Mouse (Mus musculus) hindbrain, embryonic 16.5 days (tissue): ENCODE measurements around the gene Olfr974. TPM values are rescaled to one million over a fixed set of nuclear protein-coding genes. Genes with fewer than 3 reads are reported as not detected.
"Not testable (repeated sequence)": the region's sequence is repeated elsewhere in the genome, so short reads cannot be mapped to it uniquely, and the experiment has no call there.

Experiments used
- ATAC-seq: fragments of 200-750 bp; cut with Nextera tagmentation; 2 replicates; pipeline ENCODE4 v1.8.0; 2017; ENCODE audit warnings: moderate TSS enrichment, moderate library complexity
- H3K27ac ChIP-seq: fragments of 300-500 bp; sonication (generic); 2 replicates; pipeline ENCODE4 v1.5.1; 2014; ENCODE audit warnings: low read depth, mild to moderate bottlenecking, control low read depth, low read length, moderate library complexity
- H3K27me3 ChIP-seq: fragments of 300-500 bp; sonication (generic); replicated peaks from 2 replicates; pipeline ENCODE4 v1.6.1; 2014; ENCODE audit warnings: low read length; ENCODE audit not compliant: control insufficient read depth, insufficient read depth
- H3K36me3 ChIP-seq: fragments of 300-500 bp; sonication (generic); 2 replicates; pipeline ENCODE4 v1.6.1; 2014; ENCODE audit warnings: mild to moderate bottlenecking, low read length, moderate library complexity, mixed read lengths; ENCODE audit not compliant: control insufficient read depth, insufficient read depth
- H3K4me1 ChIP-seq: fragments of 300-500 bp; sonication (generic); 2 replicates; pipeline ENCODE4 v1.6.1; 2014; ENCODE audit warnings: low read depth, low read length; ENCODE audit not compliant: control insufficient read depth, insufficient read depth
- H3K4me2 ChIP-seq: fragments of 300-500 bp; sonication (generic); 2 replicates; pipeline ENCODE4 v1.6.1; 2014; ENCODE audit warnings: mild to moderate bottlenecking, low read length, control low read depth, moderate library complexity
- H3K4me3 ChIP-seq: fragments of 300-500 bp; sonication (generic); 2 replicates; pipeline ENCODE4 v1.5.1; 2014; ENCODE audit warnings: mild to moderate bottlenecking, low read length, control low read depth, moderate library complexity
- H3K9ac ChIP-seq: fragments of 300-500 bp; sonication (generic); 2 replicates; pipeline ENCODE4 v1.6.1; 2014; ENCODE audit warnings: low read depth, mild to moderate bottlenecking, control low read depth, low read length, moderate library complexity
- H3K9me3 ChIP-seq: fragments of 300-500 bp; sonication (generic); 2 replicates; pipeline ENCODE4 v1.6.1; 2014; ENCODE audit warnings: mild to moderate bottlenecking, low read length, moderate library complexity; ENCODE audit not compliant: control insufficient read depth
- WGBS: fragments of 180-500 bp; shearing (Covaris S2); extraction: QIAGEN DNeasy Blood & Tissue Kit; methylation state at CpG from one replicate; pipeline ENCODE4 v1.1.7; 2014; 5-methylcytosine and 5-hydroxymethylcytosine counted together
- polyA plus RNA-seq: library from polyadenylated mRNA; unstranded; fragments of >200 nt; fragmentation: Nextera tagmentation; extraction: Ambion mirVana; gene quantifications from 2 replicates; pipeline ENCODE4 v1.2.1, GENCODE M21; 2015

The Olfr974 gene
- not detected in 2 replicates for polyA plus RNA-seq

DNA sequence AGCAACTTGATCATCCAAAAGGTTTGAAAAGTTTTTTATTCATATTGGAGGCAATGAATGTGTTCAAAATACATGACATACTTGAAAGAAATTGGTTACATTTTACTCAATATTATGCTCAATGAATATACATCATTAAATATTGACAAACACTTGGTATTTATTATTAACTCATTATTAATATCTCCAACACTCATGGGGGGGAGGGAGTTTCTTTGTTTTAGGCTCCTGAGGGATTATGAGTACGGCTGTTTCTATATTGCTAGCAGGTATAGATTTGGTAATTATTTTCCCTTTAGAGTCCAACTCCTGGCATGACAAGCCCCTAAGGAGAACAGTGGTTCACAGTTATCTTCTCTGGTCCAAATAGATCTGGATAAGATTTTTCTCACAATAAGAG, at the start of gene Olfr974:
Gene Olfr974 (plus strand): TSS at position 301 of the 400 bp plus-strand sequence.
- H3K4me1 ChIP-seq, result no peaks in the 10 kb centered on the region
- 81% methylated on average over 1 of the region's 1 CpGs for WGBS
- H3K4me3 ChIP-seq, result no peak within 1 kb of the TSS
- H3K9me3 ChIP-seq, result no peaks in the 10 kb centered on the region
- no peak within 1 kb of the TSS for H3K27ac ChIP-seq
- no peaks in the 10 kb centered on the region for H3K27me3 ChIP-seq
- no peaks in the 10 kb centered on the region for H3K36me3 ChIP-seq
- no peak within 1 kb of the TSS for H3K4me2 ChIP-seq
- no peak within 1 kb of the TSS for H3K9ac ChIP-seq
- ATAC-seq, result no peak

DNA sequence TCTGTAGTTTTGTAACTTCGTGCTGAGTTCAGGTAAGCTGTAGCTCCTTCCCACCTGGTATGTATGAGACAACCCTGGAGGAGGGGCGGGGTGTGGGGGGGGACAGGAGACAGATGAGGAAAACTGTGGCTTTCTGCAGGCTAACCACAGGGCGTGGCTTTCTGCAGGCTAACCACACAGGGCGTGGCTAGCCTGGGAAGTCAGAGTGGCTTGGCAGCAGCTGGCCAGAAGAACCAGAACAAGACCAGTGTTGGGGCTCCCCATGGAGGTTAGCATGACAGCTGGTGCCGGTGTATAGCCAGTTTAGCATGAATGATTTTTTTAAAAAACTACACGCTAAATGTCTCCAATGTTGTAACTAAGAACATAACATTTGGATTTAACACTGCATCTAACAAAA, 32.2 kb upstream of the Olfr974 start:
- Histone ChIP-seq H3K9ac (no peak overlapping the region), H3K4me3 (no peak overlapping the region), H3K27me3 (no peaks in the 10 kb centered on the region), H3K36me3 (no peaks in the 10 kb centered on the region), H3K27ac (no peak overlapping the region), H3K9me3 (no peaks in the 10 kb centered on the region), H3K4me2 (no peak overlapping the region), H3K4me1 (no peaks in the 10 kb centered on the region)
- WGBS, result 85% methylated on average over 6 of the region's 6 CpGs
- no peak for ATAC-seq

DNA sequence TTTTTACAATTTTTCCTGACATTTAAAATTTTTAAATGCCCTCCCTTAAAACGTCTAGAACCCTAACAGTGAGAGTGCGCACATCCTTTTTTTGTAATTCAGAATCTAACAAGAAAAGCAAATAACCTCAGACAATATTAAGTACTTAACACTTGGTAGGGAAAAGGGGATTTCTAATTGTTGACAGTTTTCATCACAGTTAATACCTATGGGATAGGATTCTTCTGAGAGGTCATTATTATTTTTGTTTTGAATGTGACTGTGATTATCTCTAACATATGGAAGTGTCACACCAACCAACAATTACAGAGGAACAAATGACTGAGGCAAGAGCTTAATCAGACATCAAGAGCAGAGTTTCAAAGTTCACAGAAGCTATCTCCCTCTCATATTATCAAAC, 30.3 kb upstream of the Olfr974 start, which contains the start of gene Olfr229:
Gene Olfr229 (plus strand): TSS at position 301 of the 400 bp plus-strand sequence.
- Histone ChIP-seq H3K27ac (no peak within 1 kb of the TSS), H3K36me3 (no peaks in the 10 kb centered on the region), H3K4me3 (no peak within 1 kb of the TSS), H3K4me1 (no peaks in the 10 kb centered on the region), H3K9ac (no peak within 1 kb of the TSS), H3K9me3 (no peaks in the 10 kb centered on the region), H3K27me3 (no peaks in the 10 kb centered on the region), H3K4me2 (no peak within 1 kb of the TSS)
- 78% methylated on average over 2 of the region's 2 CpGs for WGBS
- ATAC-seq, result no peak

DNA sequence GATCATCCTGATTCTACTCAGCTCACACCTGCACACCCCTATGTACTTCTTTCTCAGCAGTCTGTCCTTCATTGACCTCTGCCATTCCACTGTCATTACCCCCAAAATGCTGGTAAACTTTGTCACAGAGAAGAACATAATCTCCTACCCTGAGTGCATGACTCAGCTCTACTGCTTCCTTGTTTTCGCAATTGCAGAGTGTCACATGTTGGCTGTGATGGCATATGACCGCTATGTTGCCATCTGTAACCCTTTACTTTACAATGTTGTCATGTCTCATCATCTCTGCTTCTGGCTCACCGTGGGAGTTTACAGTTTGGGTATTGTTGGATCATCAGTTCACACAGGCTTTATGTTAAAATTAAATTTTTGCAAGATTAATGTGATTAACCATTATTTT, 27.4 kb upstream of the Olfr974 start:
- 82% methylated on average over 3 of the region's 3 CpGs for WGBS
- Histone ChIP-seq H3K9ac (no peak overlapping the region), H3K4me1 (no peaks in the 10 kb centered on the region), H3K27ac (no peak overlapping the region), H3K4me2 (no peak overlapping the region), H3K9me3 (no peaks in the 10 kb centered on the region), H3K36me3 (no peaks in the 10 kb centered on the region), H3K4me3 (no peak overlapping the region), H3K27me3 (no peaks in the 10 kb centered on the region)
- ATAC-seq, result no peak

DNA sequence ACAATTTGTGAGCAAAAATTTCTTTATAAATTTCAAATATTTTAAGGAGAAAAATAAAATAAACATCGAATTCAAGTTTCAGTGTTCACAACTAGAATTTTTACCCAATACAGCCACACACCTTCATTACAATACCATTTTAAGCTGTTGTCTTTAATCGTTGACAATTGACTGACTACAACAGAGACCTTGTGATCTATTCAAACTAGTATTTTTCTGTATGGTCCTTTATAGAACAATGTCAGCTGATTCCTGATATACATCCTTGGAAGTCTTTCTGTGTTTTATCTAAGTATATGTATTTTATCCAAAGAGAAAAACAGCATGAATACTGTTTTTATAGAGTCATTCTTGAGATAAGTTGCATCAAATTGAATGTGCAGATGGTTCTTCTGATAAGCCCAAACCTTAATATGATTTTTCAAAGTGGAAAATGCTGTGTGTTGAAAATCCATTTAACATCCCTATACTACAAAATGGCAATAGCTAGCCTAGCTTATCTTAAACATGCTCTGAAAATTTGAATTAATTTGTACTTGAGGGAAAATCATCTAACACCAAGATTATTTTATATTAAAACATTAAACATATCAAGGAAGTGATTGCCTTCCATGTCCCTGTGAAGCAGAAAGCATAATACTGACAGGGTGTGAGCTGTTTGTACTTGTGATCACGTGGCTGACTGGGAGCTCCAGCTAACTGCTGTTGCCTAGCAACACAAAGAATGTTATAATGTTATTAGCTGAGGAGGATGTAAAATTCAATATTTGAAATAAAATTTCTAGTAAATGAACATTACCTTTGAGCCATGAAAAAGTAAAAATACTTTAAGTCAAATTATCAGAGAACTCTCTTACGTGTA, 9.1 kb upstream of the Olfr974 start:
- H3K9me3 ChIP-seq, H3K36me3 ChIP-seq, H3K4me3 ChIP-seq, H3K27ac ChIP-seq, H3K4me2 ChIP-seq, H3K9ac ChIP-seq, H3K4me1 ChIP-seq, H3K27me3 ChIP-seq: not testable (repeated sequence)
- no CpG with 5 or more reads among the region's 4 CpGs for WGBS
- peak; percentile 96 for ATAC-seq

DNA sequence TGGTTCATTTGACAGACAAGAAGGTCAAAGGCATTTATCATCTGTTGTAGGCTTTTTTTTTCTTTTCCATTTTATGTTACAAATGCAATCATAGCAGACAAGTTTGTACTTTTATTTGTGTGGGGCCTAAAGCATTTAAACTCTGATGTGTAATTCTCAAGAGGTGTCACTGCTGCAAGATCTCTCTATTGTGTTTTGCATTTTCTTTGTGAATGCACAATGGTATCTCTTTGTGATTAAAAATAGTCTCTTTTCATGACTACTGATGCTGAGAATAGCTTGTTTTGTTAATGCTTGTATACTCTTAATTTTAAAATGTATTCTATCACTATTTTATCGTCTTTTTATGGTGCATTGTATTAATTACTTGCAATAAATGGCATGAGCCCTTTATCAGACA, 8.5 kb upstream of the Olfr974 start:
- H3K27me3 ChIP-seq, H3K4me2 ChIP-seq, H3K36me3 ChIP-seq, H3K4me3 ChIP-seq, H3K9ac ChIP-seq, H3K9me3 ChIP-seq, H3K4me1 ChIP-seq, H3K27ac ChIP-seq: not testable (repeated sequence)
- 0 out of 2 replicates have a peak, but pooled peaks have one; percentile 34 for ATAC-seq
- WGBS, result 37% methylated on average over 1 of the region's 1 CpGs

DNA sequence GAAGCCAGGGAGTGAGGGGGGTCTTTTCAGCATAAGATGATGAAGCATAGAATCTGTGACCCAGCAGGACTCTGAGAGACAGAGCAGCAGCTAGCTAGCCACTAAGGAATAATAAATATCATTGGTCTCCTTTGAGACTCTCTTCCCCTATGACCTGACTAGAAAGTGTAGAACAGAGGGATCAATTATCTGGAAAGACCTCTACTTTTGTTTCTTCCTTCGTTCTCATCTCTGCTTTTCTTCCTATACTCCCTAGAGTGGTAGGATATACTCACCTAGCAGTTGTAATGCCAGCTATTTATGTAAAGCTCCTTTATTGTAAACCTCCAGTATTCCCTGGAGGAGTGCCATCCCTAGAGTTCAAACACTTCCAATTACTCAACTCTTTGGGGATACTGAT, 14.6 kb downstream of the Olfr974 start, which contains the start of gene Olfr975:
Gene Olfr975 (minus strand): TSS at position 101 of the 400 bp plus-strand sequence.
- Histone ChIP-seq H3K27me3 (no peaks in the 10 kb centered on the region), H3K4me2 (no peak within 1 kb of the TSS), H3K4me1 (no peaks in the 10 kb centered on the region), H3K27ac (no peak within 1 kb of the TSS), H3K9me3 (no peaks in the 10 kb centered on the region), H3K9ac (no peak within 1 kb of the TSS), H3K4me3 (no peak within 1 kb of the TSS), H3K36me3 (no peaks in the 10 kb centered on the region)
- ATAC-seq, result no peak
- WGBS, result 74% methylated on average over 1 of the region's 1 CpGs

DNA sequence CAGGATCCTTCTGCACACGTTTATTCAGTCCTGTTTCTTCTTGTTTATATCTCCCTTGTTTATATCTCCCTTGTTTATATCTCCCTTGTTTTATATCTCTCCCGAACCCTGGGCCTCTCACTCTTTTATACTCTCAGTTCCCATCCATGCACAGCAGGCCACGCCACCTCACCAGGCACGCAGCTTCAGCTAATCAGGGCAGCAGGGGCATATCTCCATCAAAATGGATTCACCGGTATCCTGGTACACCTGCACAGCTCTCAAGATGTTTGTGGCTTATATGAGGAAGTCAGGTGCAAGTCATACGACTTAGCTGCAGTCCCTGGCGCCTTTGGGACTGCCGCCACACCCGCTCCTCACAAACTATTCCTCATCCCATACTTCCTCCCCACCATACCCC, 23.7 kb downstream of the Olfr974 start, which contains the start of gene Olfr976:
Gene Olfr976 (minus strand): TSS at position 101 of the 400 bp plus-strand sequence.
- not testable (repeated sequence) for H3K9me3 ChIP-seq, H3K9ac ChIP-seq, H3K36me3 ChIP-seq, ATAC-seq, H3K27ac ChIP-seq, H3K4me1 ChIP-seq, H3K4me2 ChIP-seq, H3K27me3 ChIP-seq, H3K4me3 ChIP-seq
- WGBS, result 84% methylated on average over 6 of the region's 9 CpGs

DNA sequence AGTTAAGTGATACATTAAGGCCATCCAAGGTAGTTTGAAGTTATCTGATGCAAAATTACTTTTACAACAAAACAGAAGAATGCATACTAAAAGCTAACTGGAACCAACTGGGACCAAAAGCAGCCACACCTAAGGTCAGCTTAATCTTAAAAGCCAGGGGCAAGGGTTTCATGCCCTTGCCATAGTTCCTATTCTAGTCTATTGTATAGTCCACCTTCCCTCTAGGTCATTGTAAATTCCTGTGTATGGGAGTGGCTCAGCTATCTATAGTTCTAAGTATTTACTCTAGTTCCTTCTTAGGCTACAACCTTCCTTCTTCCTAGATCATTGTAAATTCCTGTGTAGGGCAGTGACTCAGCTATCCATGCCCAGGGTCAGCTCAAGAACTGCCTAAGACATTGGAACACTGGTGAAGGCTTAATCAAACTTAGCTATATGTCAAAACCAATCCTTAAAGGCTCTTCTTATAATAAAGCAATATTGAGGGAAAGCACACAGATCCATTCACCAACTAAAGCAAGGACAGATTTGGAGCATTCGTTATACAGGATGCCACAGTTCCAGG, 39.4 kb downstream of the Olfr974 start:
- H3K27ac ChIP-seq, H3K4me1 ChIP-seq, H3K4me2 ChIP-seq, ATAC-seq, H3K4me3 ChIP-seq, H3K27me3 ChIP-seq, H3K9ac ChIP-seq, H3K36me3 ChIP-seq, H3K9me3 ChIP-seq: not testable (repeated sequence)
- WGBS, result 92% methylated on average over 1 of the region's 1 CpGs
